Mouse (Mus musculus) T-cell, adult 2 months (primary cell): ENCODE results near the gene Ssxb1.
"Not testable (repeated sequence)": the region's sequence is repeated elsewhere in the genome, so short reads cannot be mapped to it uniquely, and the experiment has no call there.

ENCODE experiments used
- DNase-seq: peaks from one replicate; pipeline ENCODE4 v3.0.0; 2022; ENCODE audit warnings: low spot score

The Ssxb1 gene

GRCm38 (mm10) chrX:8413005-8413404 lies at the start of gene Ssxb1:
Gene Ssxb1, plus strand, starts transcription at chrX:8413305.
- DNase-seq = not testable (repeated sequence)

- DNase-seq = not testable (repeated sequence)
Observed at GRCm38 (mm10) chrX:8366678-8367077, 46.4 kb upstream of the Ssxb1 start, which contains the start of gene Ssxb9. Gene Ssxb9, plus strand, starts transcription at chrX:8366978.

GRCm38 (mm10) chrX:8461626-8462025 lies 48.5 kb downstream of the Ssxb1 start, which contains the start of gene Ssxb2:
Gene Ssxb2, minus strand, starts transcription at chrX:8461726.
- DNase-seq = not testable (repeated sequence)
